Mouse (Mus musculus) liver, adult 2 months (tissue): ENCODE results near the gene Acmsd. TPM values are rescaled to one million over a fixed set of nuclear protein-coding genes. Genes with fewer than 3 reads are reported as not detected.

ENCODE experiments used
- DNase-seq: peaks from one replicate; pipeline ENCODE4 v3.0.0-alpha.2; 2011; ENCODE audit warnings: low read depth, low spot score; ENCODE audit errors: extremely low read depth
- H3K27ac ChIP-seq: fragments of 200-500 bp; replicated peaks from 2 replicates; pipeline ENCODE4 v1.5.1; 2012; ENCODE audit warnings: low read depth, mild to moderate bottlenecking, control low read depth, inconsistent platforms, low read length; ENCODE audit not compliant: insufficient read depth
- H3K27me3 ChIP-seq: fragments of 200-500 bp; 2 replicates; pipeline ENCODE4 v1.6.1; 2012; ENCODE audit warnings: mild to moderate bottlenecking, moderate library complexity, low read length, inconsistent platforms; ENCODE audit not compliant: control insufficient read depth, insufficient read depth
- H3K36me3 ChIP-seq: fragments of 200-500 bp; 2 replicates; pipeline ENCODE4 v1.6.1; 2012; ENCODE audit warnings: low read length, inconsistent platforms; ENCODE audit not compliant: control insufficient read depth, insufficient read depth
- H3K4me1 ChIP-seq: fragments of 200-500 bp; 2 replicates; pipeline ENCODE4 v1.6.1; 2011; ENCODE audit warnings: low read length; ENCODE audit not compliant: control insufficient read depth, insufficient read depth
- H3K4me3 ChIP-seq: fragments of 200-500 bp; 2 replicates; pipeline ENCODE4 v1.5.1; 2011; ENCODE audit warnings: low read depth, mild to moderate bottlenecking, control low read depth, low read length, moderate library complexity; ENCODE audit not compliant: insufficient read depth
- H3K79me2 ChIP-seq: fragments of 200-500 bp; 2 replicates; pipeline ENCODE4 v1.6.1; 2012; ENCODE audit warnings: inconsistent platforms, mild to moderate bottlenecking, low read length, moderate library complexity; ENCODE audit not compliant: control insufficient read depth, insufficient read depth
- H3K9ac ChIP-seq: fragments of 200-500 bp; 2 replicates; pipeline ENCODE4 v1.6.1; 2012; ENCODE audit warnings: low read depth, mild to moderate bottlenecking, control low read depth, inconsistent platforms, low read length
- CTCF ChIP-seq: fragments of 200-500 bp; IDR thresholded peaks from 2 replicates; pipeline ENCODE4 v1.5.1; 2011; ENCODE audit warnings: low read depth, low read length, control low read depth
- POLR2A ChIP-seq: fragments of 200-500 bp; IDR thresholded peaks from 2 replicates; pipeline ENCODE4 v1.6.1; 2011; ENCODE audit warnings: low read length, control low read depth; ENCODE audit not compliant: insufficient read depth; ENCODE audit errors: extremely low read depth
- WGBS: fragments of 180-500 bp; shearing (Covaris S2); methylation state at CpG from one replicate; pipeline ENCODE4 v1.1.7; 2018; 5-methylcytosine and 5-hydroxymethylcytosine counted together
- polyA plus RNA-seq: library from polyadenylated mRNA; depleted of rRNA; stranded (reverse); fragments of >200 nt; gene quantifications from 2 replicates; pipeline ENCODE4 v1.2.3, GENCODE M21; 2012; rRNA removed
- total RNA-seq: library from RNA; depleted of rRNA; stranded (reverse); fragments of >200 nt; gene quantifications from 2 replicates; pipeline ENCODE4 v1.2.3, GENCODE M21; 2014; rRNA removed

Gene Acmsd
- total RNA-seq = 19.6 and 48.2 TPM in 2 replicates
- 5.6 and 6.9 TPM in 2 replicates for polyA plus RNA-seq

DNA sequence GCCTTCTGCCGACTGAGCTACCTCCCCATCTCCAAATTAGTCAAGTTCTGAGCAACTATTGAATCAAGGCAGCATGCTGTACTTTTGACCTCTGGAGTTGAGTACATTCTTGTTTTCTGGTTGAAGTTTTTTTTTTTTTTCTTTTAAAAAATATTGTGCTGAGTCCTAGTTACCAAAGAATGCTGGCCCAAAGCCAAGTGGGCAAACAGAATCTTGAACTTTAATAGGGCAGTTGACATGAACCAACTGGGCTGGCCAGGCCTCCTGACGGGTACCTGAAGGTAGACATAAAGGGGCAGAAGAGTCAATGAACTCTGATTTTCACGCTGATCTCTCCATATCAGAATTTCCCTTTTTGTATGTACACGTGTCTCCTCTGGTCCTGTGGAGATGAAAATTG lies at the start of gene Acmsd:
Gene Acmsd, plus strand, starts transcription at position 318 of the 400 bp plus-strand sequence.
- peak; percentile 99 for DNase-seq
- H3K27ac ChIP-seq = peak within 1 kb of the TSS; percentile 89

DNA sequence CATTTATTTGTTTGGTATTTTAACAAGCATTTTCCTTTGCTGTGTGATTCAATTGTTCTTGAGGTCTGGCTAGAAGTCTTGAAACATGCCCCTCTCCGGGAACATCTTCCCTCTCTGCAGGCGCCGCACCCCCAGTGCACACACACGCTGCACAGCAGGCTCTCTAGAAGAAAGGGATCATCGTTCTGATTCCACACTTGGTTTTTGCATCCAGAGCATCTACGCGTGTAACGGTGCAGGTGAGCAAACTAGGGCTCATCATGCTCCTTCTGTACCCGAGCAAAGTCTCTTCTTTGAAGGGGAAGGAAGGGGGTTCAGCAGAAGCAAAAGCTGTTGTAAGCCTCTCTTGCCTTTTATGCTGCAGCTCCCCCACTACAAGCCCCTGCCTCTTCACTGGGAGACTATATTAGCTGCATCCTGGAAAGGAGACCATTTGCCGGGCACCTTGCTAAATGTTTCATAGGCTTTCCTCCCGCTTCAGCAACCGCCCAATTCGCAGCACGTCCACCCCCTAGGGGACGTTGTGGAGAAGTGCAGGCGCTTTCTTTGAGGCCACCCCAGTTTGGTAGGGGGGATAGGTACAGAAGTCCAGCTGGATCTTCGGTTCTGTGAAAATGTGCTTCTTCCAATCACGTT lies 49.6 kb upstream of the Acmsd start, which contains the start of gene Tmem163:
Gene Tmem163, minus strand, starts transcription at position 51 of the 636 bp plus-strand sequence.
- Histone ChIP-seq H3K4me3 (no peak within 1 kb of the TSS), H3K79me2 (no peaks in the 10 kb centered on the region), H3K36me3 (no peaks in the 10 kb centered on the region), H3K9ac (no peak within 1 kb of the TSS), H3K27me3 (peaks cover 14% of the 10 kb centered on the region; the same call in 1 of the 2 replicates), H3K4me1 (no peaks in the 10 kb centered on the region), H3K27ac (no peak within 1 kb of the TSS)
- no peak for DNase-seq
- WGBS = 28% methylated on average over 18 of the region's 18 CpGs
- TF ChIP-seq CTCF (peak; percentile 86), POLR2A (no peak)

More for the DNA sequence above, at the start of gene Acmsd:
- H3K9ac ChIP-seq = peak within 1 kb of the TSS; percentile 66
- H3K4me1 ChIP-seq = peaks cover 21% of the 10 kb centered on the region; the same call in 1 of the 2 replicates
- H3K4me3 ChIP-seq = peak within 1 kb of the TSS; percentile 57
- H3K27me3 ChIP-seq = no peaks in the 10 kb centered on the region
- TF ChIP-seq POLR2A (no peak), CTCF (no peak)
- WGBS = 31% methylated on average over 4 of the region's 4 CpGs
- peaks cover 17% of the 10 kb centered on the region; the same call in 1 of the 2 replicates for H3K79me2 ChIP-seq
- H3K36me3 ChIP-seq = peaks cover 37% of the 10 kb centered on the region

- no peaks in the 10 kb centered on the region for H3K4me1 ChIP-seq
- 25% methylated on average over 2 of the region's 2 CpGs for WGBS
- no peak overlapping the region for H3K27ac ChIP-seq
- H3K9ac ChIP-seq = no peak overlapping the region
- no peaks in the 10 kb centered on the region for H3K79me2 ChIP-seq
- no peaks in the 10 kb centered on the region for H3K36me3 ChIP-seq
- H3K4me3 ChIP-seq = no peak overlapping the region
- DNase-seq = peak; percentile 36
- no peaks in the 10 kb centered on the region for H3K27me3 ChIP-seq
- TF ChIP-seq CTCF = no peak
- no peak for TF ChIP-seq POLR2A
Measured at GRCm38 (mm10) chr1:127696533-127696932, 32.7 kb upstream of the Acmsd start.

GRCm38 (mm10) chr1:127702187-127702586 lies 27.0 kb upstream of the Acmsd start:
- no peaks in the 10 kb centered on the region for H3K36me3 ChIP-seq
- peak; percentile 43 for TF ChIP-seq CTCF
- no peak for TF ChIP-seq POLR2A
- WGBS = 16% methylated on average over 1 of the region's 1 CpGs
- peak; percentile 71 for DNase-seq
- H3K79me2 ChIP-seq = no peaks in the 10 kb centered on the region
- no peak overlapping the region for H3K9ac ChIP-seq
- H3K4me3 ChIP-seq = no peak overlapping the region
- H3K4me1 ChIP-seq = no peaks in the 10 kb centered on the region
- no peak overlapping the region for H3K27ac ChIP-seq
- no peaks in the 10 kb centered on the region for H3K27me3 ChIP-seq

GRCm38 (mm10) chr1:127706269-127706668 lies 22.9 kb upstream of the Acmsd start:
- 72% methylated on average over 5 of the region's 5 CpGs for WGBS
- H3K4me1 ChIP-seq = no peaks in the 10 kb centered on the region
- no peaks in the 10 kb centered on the region for H3K27me3 ChIP-seq
- H3K79me2 ChIP-seq = no peaks in the 10 kb centered on the region
- DNase-seq = no peak
- no peak overlapping the region for H3K4me3 ChIP-seq
- no peak for TF ChIP-seq POLR2A
- no peak for TF ChIP-seq CTCF
- H3K36me3 ChIP-seq = no peaks in the 10 kb centered on the region
- H3K27ac ChIP-seq = no peak overlapping the region
- no peak overlapping the region for H3K9ac ChIP-seq

- no peak overlapping the region for H3K9ac ChIP-seq
- H3K27me3 ChIP-seq = no peaks in the 10 kb centered on the region
- WGBS = 88% methylated on average over 8 of the region's 8 CpGs
- no peak for DNase-seq
- no peak for TF ChIP-seq POLR2A
- no peak for TF ChIP-seq CTCF
- no peaks in the 10 kb centered on the region for H3K79me2 ChIP-seq
- no peak overlapping the region for H3K27ac ChIP-seq
- H3K36me3 ChIP-seq = peaks cover 54% of the 10 kb centered on the region
- H3K4me3 ChIP-seq = no peak overlapping the region
- no peaks in the 10 kb centered on the region for H3K4me1 ChIP-seq
Measured at GRCm38 (mm10) chr1:127716441-127716840, 12.8 kb upstream of the Acmsd start.
